Mouse (Mus musculus) MEL (cell line): ENCODE results near the gene Gm11060.

Experiments
- CTCF ChIP-seq, 3 experiments: IDR thresholded peaks in 2 of 3; conservative IDR thresholded peaks in 1 of 3; 2 replicates each; pipeline ENCODE4 v1.5.1; 2011 to 2012; ENCODE audit warnings: low read length in 3 of 3, low read depth in 2 of 3, mild to moderate bottlenecking in 2 of 3, improper control_type of control experiment in 1 of 3, inconsistent platforms in 1 of 3, mixed read lengths in 1 of 3, moderate library complexity in 1 of 3; ENCODE audit not compliant: control insufficient read depth in 1 of 3, insufficient read depth in 1 of 3, poor library complexity in 1 of 3, severe bottlenecking in 1 of 3
- GATA1 ChIP-seq: IDR thresholded peaks from 2 replicates; pipeline ENCODE4 v1.6.1; 2011; ENCODE audit warnings: low read depth, low read length, improper control_type of control experiment
- HCFC1 ChIP-seq: IDR thresholded peaks from 2 replicates; pipeline ENCODE4 v1.6.1; 2012; ENCODE audit warnings: low read depth, mild to moderate bottlenecking, inconsistent platforms, low read length, improper control_type of control experiment, moderate library complexity
- POLR2A ChIP-seq, 2 experiments: IDR thresholded peaks; 2 replicates each; pipeline ENCODE4 v1.6.1; 2011 to 2012; ENCODE audit warnings: low read length in 2 of 2, mild to moderate bottlenecking in 2 of 2, control low read depth in 1 of 2, improper control_type of control experiment in 1 of 2, low read depth in 1 of 2, moderate library complexity in 1 of 2; ENCODE audit not compliant: control insufficient read depth in 1 of 2, insufficient read depth in 1 of 2, poor library complexity in 1 of 2
- UBTF ChIP-seq: IDR thresholded peaks from 2 replicates; pipeline ENCODE4 v1.6.1; 2012; ENCODE audit warnings: low read depth, mild to moderate bottlenecking, inconsistent platforms, low read length, improper control_type of control experiment, moderate library complexity, borderline replicate concordance; ENCODE audit not compliant: insufficient read depth
- USF1 ChIP-seq: IDR thresholded peaks from 2 replicates; pipeline ENCODE4 v1.6.1; 2014; ENCODE audit warnings: low read depth, mild to moderate bottlenecking, inconsistent platforms, low read length, improper control_type of control experiment, moderate library complexity
- ZC3H11A ChIP-seq: IDR thresholded peaks from 2 replicates; pipeline ENCODE4 v1.6.1; 2012; ENCODE audit warnings: low read depth, mild to moderate bottlenecking, inconsistent platforms, low read length, improper control_type of control experiment

- TF ChIP-seq HCFC1, result no peak
- TF ChIP-seq CTCF (IDR thresholded peaks at IDR 0.05 in 2 of 3, conservative IDR thresholded peaks at IDR 0.05 in 1 of 3; ENCODE audit: control insufficient read depth in 1 of 3, insufficient read depth in 1 of 3, low read depth in 2 of 3, low read length in 3 of 3, poor library complexity in 1 of 3, severe bottlenecking in 1 of 3), result no peak
- no peak for TF ChIP-seq USF1
- TF ChIP-seq ZC3H11A, result no peak
- TF ChIP-seq POLR2A (IDR thresholded peaks at IDR 0.05; ENCODE audit: control insufficient read depth in 1 of 2, insufficient read depth in 1 of 2, low read depth in 1 of 2, low read length in 2 of 2, poor library complexity in 1 of 2), result no peak
- no peak for TF ChIP-seq GATA1
- no peak for TF ChIP-seq UBTF
Observed at GRCm38 (mm10) chr2:105091718-105092117, at the start of gene Gm11060.
